Mouse (Mus musculus) left cerebral cortex, postnatal 25 days (tissue): ENCODE measurements at regions not wholly inside any gene's neighbourhood (a gene's known extent, or its start where the extent isn't known, plus 50 kb on each side); places are given as distances from the start of the nearest gene placed in this dataset.
A peak's percentile ranks its signal among the peaks of the same experiment; 100 is the strongest.
"Not testable (repeated sequence)": the region's sequence is repeated elsewhere in the genome, so short reads cannot be mapped to it uniquely, and the experiment has no call there.

Experiments used
- DNase-seq, 2 experiments: peaks; one replicate each; pipeline ENCODE4 v3.0.0; 2022; ENCODE audit warnings: low spot score in 2 of 2, mixed read lengths in 1 of 2
- intact Hi-C: fragments of 180-260 bp; cut with DNase I; formaldehyde crosslinking; loops from one replicate; pipeline ENCODE4 v1.15.1; 2025

DNA sequence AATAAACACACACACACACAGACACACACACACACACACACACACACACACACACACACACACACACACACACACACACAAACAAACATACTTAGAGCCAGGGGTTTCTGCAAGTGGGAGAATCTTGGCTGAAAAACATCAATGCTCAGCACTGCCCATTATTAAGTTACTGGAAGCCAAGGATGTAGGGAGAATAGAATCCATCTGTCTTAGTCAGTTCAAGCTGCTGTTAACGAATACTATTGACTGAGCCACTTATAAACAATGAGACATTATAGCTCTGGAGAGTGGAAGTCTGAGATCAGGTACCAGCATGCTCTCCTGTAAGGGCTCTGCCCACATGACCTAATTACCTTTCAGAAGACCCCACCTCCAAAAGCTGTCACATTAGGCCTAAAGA lies 87.4 kb downstream of the Fam174b start:
- DNase-seq = no peak
- intact Hi-C loops = no loop called here

DNA sequence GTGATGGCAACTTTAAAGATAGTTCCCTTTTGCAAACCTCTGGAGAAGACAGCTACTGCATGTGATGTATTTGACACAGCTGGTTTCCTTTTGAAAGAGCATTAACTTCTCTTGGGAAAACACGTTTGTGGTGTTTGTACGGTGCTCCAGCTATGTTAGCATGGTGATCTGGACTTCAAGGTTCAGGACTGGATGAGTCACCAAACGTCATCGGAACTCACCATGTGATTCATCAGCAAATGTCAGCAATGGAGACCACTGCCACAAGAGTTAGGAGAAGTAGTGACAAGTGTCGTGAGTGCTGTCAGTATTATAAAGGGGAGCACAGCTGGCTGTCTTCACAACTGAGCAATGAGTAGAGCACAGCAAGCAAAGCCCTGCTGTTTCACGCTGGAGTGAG lies 90.5 kb downstream of the Fam174b start:
- no peak for DNase-seq
- intact Hi-C loops = no loop called here

DNA sequence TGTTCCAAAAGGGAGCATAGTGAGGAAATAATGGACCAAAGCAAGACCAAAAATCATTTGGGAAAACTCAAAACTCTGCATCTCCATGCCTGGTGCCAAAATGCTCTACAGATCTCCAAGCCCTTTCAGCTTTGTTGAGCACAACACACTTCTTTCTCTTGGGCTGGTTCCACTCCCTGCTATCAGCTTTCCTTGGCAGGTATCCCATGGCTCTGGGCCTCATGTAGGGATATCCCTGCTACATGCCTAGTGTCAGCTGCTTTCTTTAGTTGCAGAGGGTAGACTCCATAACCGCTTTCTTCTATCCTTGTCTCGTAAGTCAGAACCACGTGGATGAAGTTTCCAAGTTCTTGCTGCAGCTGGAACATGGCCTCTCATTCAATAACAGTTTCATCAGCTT lies 100.3 kb downstream of the Fam174b start:
- intact Hi-C loops = no loop called here
- no peak for DNase-seq

DNA sequence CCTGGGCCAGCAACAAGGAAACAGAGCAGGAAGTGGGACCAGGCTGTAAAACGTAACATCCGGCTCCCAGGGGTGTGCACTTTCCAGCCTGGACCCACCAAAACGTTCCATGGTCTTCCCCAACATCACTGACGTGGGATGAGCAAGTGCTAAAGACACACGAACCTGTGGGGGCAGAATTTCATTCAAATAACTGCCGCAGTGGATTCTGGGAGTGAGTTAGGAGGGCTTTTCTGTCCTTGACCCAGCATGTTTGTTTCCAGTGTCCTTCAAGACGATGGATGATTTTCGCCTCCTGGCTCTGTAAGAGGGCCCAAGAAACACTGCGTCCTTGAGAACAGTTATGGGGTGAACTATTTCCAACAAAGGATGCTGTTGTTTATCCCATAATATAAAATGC lies 112.1 kb downstream of the Fam174b start:
- intact Hi-C loops = no loop called here
- no peak for DNase-seq

DNA sequence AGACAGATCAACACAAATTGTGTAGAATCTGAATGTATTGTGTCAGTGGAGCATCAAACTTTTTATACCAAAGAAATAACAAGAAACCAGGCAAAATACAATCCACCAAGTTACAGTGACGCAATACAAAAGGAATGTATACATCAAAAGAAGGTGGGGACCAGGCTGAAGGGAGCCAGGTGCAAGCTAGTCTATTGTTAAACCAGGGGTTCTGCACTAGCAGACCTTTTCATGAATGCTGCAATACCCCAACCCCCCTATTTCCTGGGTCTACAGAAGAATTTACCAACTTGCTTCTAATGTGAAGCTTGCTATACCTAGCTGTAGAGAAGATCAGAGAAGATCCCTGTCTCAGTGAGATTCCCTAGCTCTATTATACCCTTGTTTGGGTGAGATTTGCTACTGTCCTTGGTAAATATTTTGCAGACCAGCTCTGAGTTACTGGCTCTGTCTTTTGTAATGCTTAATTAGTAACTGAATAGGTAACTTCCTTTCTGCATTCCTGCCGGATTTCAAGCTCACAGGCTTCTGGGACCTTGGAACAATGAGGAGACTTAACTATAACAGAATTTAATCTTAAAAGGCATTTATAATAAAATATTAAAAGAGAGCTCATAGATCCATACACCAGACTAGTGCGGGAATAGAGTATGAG lies 113.3 kb downstream of the Fam174b start:
- DNase-seq, intact Hi-C loops: not testable (repeated sequence)

DNA sequence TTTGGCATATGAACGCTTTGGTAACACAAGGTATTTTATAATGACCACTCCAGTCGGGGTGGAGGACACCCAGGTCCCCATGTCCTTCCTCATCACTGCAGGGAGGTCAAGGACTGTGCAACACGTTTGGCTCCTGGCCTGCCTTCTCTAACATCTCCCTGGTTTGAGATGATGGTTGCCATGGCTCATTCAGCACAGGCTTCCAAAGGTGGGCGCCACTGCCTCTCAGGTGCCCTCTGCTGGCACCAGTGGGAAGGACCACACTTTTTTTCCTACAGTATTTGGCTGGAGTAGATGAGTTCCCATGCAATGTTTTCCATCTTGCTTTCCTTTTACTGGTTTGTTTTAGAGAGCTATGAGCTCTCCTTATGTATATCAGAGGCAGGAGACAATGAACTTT lies 115.4 kb downstream of the Fam174b start:
- DNase-seq = peak; percentile 28 to 44
- intact Hi-C loops = loop anchor here (2.0 kb wide), 1 partner anchor 201 kb away; no protein-coding TSS in a partner anchor

DNA sequence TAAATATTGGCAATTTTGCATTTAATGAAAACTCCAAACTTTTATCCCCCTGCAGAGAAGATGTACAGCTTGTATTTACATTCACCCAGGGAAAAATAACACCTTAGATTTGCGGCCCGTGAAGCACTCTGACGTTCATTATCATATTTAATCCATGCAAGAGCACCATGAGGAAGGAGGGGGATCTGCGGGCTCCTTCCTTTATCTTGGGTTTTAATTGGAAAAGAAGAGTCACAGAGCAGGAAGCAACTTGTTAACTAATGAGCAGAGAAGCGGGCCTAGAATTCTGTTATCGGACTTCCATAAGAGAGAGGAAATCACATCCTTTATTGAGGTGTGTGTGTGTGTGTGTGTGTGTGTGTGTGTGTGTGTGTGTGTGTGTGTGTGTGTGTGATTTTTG lies 116.8 kb downstream of the Fam174b start:
- intact Hi-C loops = no loop called here
- no peak for DNase-seq

DNA sequence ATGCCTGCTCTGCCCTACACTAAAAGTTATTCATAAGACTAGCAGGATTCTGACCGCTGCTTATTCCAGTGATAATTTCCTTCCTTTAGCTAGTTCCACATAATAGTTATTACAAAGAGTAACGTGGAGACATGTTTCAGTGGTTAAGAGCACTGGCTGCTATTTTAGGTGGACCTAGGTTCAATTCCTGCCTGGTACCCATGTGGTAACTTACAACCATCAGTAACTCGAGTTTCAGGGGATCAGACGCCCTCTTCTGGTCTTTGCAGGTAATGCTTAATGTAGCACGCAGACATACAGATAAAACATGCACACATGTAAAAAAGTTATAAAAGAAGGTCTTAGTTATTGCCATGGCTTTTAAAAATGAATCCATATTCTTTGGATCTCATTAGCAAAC lies 125.0 kb downstream of the Fam174b start:
- no peak for DNase-seq
- intact Hi-C loops = no loop called here

DNA sequence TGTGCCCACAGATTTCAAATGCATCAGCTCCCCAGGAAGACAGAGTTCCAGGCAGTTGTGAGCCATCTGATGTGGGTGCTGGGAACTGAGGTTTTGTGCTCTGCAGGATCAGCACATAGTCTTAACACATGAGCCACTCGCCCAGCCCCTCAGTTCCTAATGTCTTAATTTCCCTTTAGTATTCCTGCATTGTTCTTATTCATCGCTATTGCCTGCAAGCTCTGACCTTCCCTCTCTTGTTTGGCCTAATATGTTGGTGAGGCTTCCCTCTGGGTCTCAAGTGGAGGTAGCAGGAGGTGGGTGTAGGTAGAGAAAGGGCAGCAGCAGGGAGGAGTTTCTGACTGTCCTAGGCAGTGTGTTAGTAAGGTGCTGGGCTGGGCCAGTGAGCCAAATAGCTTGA lies 132.1 kb downstream of the Fam174b start:
- intact Hi-C loops = no loop called here
- DNase-seq = no peak

DNA sequence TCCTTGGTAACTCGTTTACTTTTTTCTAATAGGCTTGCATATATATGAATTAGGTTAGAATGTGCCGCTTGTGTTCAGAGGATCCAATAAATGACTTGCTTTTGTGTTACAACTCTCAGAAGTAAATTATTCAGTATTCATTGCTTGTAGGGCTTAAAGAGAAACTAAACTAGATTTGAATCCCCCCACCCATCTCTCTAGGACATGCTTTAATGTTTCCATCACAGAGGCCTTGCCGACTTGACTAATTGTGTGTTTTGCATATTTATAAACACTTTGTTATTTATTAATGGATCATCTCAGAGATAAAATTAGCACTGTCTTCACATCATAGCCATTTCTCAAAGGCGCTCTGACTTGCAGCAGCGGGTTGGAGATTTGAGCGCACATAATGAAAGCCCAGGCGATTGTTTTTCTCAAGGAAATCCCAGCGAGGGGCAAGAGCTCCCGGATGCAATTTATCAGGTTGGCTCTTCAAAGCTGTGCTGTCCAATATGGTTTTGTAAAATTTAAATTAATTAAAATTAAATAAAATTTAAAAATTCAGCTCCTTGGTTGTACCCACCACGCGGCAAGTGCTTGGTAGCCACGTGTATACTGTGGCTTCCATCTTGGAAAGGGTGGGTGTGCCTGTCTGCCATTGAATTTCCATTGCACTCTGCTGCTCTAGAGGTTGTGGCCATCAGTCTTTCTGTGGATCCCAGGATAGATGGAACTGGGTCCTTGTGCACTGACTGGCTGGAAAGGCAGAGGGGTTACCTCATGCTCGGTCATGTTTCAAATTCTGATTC lies 132.0 kb downstream of the St8sia2 start:
- intact Hi-C loops = no loop called here
- DNase-seq = no peak

DNA sequence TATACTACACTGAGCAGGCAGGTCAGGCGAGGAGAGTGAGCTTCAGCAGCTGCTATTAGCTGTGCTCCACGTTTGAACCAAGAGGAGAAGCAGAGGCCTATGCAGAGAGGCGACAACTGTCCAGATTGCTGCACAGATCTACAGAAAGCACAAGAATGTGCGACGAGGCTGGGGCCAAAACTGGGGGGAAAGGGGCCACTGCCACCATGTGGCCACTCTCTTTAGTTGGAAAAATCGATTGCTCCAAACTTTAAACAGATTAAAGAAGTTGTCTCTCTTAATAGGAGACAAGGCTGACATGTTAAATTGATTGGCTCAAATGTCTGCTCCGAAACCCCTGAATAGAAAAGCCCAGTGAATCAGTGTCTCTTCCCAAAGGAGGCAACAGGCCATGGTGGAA lies 127.3 kb downstream of the St8sia2 start:
- DNase-seq = no peak
- intact Hi-C loops = no loop called here
